Mouse (Mus musculus): Measurements from ENCODE around the gene Rgs7bp.

DNA sequence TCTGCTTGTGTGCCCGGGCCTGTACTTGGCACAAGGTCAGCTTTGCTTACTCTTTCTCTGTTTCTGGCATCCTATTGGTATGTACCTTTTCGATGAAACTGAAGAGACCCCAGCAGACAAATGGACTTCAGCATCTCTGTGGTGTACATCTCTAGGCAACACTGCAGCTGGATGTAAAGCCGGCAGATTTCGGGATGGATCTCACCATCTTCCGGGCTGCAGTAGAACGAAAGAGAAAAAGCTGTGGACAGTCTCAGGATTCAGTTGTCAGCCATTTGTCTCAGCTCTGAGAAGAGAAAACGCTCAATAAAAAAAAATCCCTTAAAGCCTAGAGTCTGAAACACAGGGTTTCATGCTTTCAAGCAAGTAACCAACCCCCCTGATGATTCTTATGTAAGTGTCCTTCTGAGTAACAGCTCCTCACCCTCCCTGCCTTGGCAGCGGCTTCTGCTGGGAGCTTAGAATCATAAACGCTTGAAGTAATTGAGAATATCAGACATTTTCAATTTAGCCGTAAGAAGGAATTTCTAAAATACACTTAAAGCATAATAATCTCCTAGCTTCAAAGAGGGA lies 71.9 kb downstream of the Rgs7bp start:
- TF ChIP-seq GATA1 (IDR thresholded peaks at IDR 0.05; ENCODE audit: low read depth, low read length) (no peak), EP300 (IDR thresholded peaks at IDR 0.05; ENCODE audit: low read depth in 1 of 2, low read length in 2 of 2) (no peak), POLR2A (IDR thresholded peaks at IDR 0.05; ENCODE audit: control insufficient read depth in 1 of 2, insufficient read depth in 1 of 2, low read depth in 1 of 2, low read length in 2 of 2, poor library complexity in 1 of 2) (no peak), CTCF (IDR thresholded peaks at IDR 0.05 in 2 of 3, conservative IDR thresholded peaks at IDR 0.05 in 1 of 3; ENCODE audit: control insufficient read depth in 1 of 3, insufficient read depth in 1 of 3, low read depth in 2 of 3, low read length in 3 of 3, poor library complexity in 1 of 3, severe bottlenecking in 1 of 3) (no peak), UBTF (IDR thresholded peaks at IDR 0.05; ENCODE audit: borderline replicate concordance, insufficient read depth, low read depth, low read length) (no peak), GABPA (IDR thresholded peaks at IDR 0.05; ENCODE audit: low read depth, low read length) (no peak)

All from MEL (cell line).